Mouse (Mus musculus) ZHBTc4 (cell line): ENCODE results near the gene Pla2g12b.
A peak's percentile ranks its signal among the peaks of the same experiment; 100 is the strongest.

Experiments used
- DNase-seq: peaks from one replicate; pipeline ENCODE4 v3.0.0-alpha.2; 2011; ENCODE audit warnings: low read depth, low spot score

Pla2g12b gene

GRCm38 (mm10) chr10:59467297-59467696 lies 63.8 kb downstream of the Pla2g12b start:
- DNase-seq: peak; percentile 51

GRCm38 (mm10) chr10:59470451-59470850 lies 67.0 kb downstream of the Pla2g12b start:
- DNase-seq: no peak
